Mouse (Mus musculus) thymus, adult 2 months (tissue): ENCODE results near the gene R3hcc1l.

Experiments
- CTCF ChIP-seq: fragments of 200-500 bp; IDR thresholded peaks from 2 replicates; pipeline ENCODE4 v1.5.1; 2012; ENCODE audit warnings: mild to moderate bottlenecking, control low read depth, low read length, moderate library complexity, borderline replicate concordance; ENCODE audit not compliant: control insufficient read depth, poor library complexity, insufficient read depth; ENCODE audit errors: extremely low read depth
- POLR2A ChIP-seq: fragments of 200-500 bp; IDR thresholded peaks from 2 replicates; pipeline ENCODE4 v1.6.1; 2012; ENCODE audit warnings: mild to moderate bottlenecking, low read length, control low read depth, moderate library complexity; ENCODE audit not compliant: control insufficient read depth, poor library complexity, insufficient read depth; ENCODE audit errors: extremely low read depth

GRCm38 (mm10) chr19:42609716-42610115, 91.2 kb downstream of the R3hcc1l start:
- no peak for TF ChIP-seq CTCF
- no peak for TF ChIP-seq POLR2A
